Mouse (Mus musculus) pancreas, adult 10 weeks (tissue): ENCODE data around the gene AL731706.2. TPM values are rescaled to one million over a fixed set of nuclear protein-coding genes. Genes with fewer than 3 reads are reported as not detected.

Experiments used
- polyA plus RNA-seq: library from polyadenylated mRNA; stranded (reverse); fragments of 350-450 nt; fragmentation: Illumina TruSeq; extraction: RNeasy Lipid Tissue Mini Kit (QIAGEN cat#74804); gene quantifications from one replicate; pipeline ENCODE4 v1.2.3, GENCODE M21; 2015; ENCODE audit warnings: low read depth, low replicate concordance; ENCODE audit not compliant: insufficient read depth

AL731706.2 gene
- polyA plus RNA-seq = not detected

DNA sequence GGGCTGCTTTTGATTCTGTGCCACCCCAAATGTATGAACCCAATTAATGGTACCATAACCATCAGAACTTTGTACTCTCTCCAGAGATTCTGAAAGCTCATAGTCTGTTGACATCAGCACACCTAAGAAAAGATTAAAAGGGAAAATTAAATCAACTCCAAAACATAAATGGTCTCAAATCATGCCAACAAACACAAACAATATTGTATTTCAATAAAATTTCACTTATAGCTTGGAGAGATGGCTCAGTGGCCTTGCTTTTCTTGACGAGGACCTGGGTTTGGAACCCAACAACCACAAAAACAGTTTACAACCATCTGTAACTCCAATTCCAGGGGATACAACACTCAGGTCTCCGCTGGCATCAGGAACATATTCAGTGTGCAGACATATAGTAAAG is at the start of gene AL731706.2:
AL731706.2 (minus strand) TSS at position 101 of the 400 bp plus-strand sequence.

DNA sequence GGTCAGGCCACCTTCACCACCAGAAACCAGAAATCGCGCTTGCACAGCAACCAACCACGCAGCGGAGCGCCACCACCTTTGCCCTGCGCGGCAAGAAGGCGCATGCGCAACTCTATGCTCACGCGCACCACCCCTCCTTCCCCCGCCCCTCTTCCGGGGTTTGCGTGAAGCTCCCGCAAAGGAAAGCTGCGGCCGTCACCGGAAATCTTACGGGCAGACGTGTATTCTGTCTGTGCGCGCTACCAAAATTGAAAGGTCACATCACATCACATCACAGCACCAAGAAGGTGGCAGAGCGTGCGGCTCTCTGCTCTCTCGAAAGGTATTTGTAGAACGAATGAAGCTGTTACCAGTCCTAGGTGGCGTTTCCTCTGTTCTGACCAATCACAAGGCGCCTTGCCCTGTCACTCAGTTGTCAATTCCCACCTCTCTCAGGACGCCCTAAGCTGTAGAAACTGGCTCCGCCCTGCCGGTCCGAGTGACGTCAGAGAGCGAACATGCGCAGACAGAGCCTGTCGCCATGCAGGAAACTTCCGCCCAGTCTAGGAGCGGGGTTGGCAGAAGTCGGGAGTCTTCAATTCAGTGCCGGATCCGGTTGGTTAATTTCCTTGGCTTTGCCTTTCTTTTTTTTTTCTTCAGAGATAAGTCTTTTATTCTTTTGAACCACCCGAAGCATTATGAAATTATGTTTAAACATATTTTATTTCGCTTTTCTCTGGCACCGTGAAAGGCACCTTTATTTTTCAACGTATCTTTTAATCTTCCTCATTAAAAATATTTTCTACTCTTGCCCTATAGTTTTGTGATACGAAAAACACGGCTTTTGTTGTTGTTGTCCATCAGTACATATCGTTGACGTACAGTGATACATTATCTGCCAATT is 5.8 kb upstream of the AL731706.2 start, which contains the start of the genes Slx4ip, AL731706.1 and Mkks:
Slx4ip (plus strand) TSS at position 151 of the 883 bp plus-strand sequence.
AL731706.1 (minus strand) TSS at position 322 of the 883 bp plus-strand sequence.
Mkks (minus strand) TSS at position 322 of the 883 bp plus-strand sequence.

Other genes with a start within 250 kb of the AL731706.2 start
- gene Snap25, start 172.2 kb downstream of the AL731706.2 start, polyA plus RNA-seq = 7.8 TPM
- 0.85 TPM for gene Slx4ip, start 5.5 kb upstream of the AL731706.2 start, polyA plus RNA-seq
- 3.8 TPM for gene AL731706.1, start 5.7 kb upstream of the AL731706.2 start, polyA plus RNA-seq
- gene Mkks, start 5.7 kb upstream of the AL731706.2 start, polyA plus RNA-seq = 2.5 TPM
- gene Jag1, start 231.0 kb upstream of the AL731706.2 start, polyA plus RNA-seq = 5.9 TPM